Mouse (Mus musculus) layer of hippocampus, adult 9-10 months (tissue): ENCODE data around the gene Tbc1d22b.

Experiments used
- DNase-seq: peaks from one replicate; pipeline ENCODE4 v3.0.0; 2022; ENCODE audit warnings: low spot score

Gene Tbc1d22b

DNA sequence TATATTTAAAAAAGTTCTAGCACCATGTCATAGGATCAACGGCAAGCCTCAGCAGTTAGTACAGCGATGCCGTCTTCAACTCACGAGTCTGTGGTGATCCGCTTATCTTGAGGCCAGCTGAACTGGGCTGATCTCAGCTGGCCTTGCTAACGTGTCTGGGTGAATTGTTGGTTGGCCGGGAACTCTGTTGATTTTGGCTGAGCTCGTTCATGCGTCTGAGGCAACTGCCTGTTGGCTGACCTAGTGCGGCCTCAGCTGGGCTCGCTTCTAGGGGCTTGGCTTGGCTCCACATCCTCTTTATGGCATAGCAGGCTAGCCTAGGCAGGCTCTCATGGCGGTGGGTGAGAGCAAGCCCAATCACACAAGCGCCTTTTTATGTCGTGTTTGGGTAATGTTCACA is 8.2 kb upstream of the Tbc1d22b start:
- DNase-seq: no peak

DNA sequence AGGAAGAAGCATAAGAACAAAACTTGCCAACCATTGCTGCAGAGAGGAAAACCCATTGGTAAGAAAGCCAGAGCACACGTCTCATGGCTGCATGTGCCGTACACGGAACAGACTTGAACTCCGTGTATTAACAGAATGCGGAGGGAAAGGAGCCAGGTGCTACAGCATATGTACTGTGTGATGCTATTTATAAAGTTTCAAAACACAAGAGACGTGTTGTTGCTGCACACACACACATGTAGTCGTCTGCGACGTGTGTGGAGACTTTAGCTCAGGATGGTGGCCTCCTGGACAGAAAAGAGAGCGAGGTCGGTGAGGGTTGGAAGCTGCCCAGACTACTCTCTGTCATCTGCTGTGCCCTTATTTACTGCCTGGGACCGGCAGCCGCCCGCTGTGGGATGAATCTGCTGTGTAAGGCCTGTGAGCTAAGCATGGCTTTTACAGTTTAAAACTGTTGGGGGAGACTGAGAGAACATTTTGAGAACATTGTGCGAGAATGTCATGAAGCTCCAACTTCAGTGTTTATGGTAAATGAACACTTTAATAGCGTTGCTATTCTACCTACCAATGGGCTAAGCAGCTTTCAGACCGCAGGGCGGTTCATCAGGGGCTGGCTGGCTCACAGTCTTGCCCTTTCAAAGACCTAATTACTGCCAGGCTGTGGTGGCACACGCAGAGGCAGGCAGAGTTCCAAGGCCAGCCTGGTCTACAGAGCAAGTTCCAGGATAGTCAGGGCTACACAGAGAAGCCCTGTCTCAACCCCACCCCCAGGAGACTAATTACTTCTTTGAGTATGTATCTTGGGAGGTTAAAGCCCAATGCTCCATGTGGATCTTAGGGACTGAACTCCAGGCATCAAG is 6.5 kb upstream of the Tbc1d22b start:
- peak; percentile 18 for DNase-seq

DNA sequence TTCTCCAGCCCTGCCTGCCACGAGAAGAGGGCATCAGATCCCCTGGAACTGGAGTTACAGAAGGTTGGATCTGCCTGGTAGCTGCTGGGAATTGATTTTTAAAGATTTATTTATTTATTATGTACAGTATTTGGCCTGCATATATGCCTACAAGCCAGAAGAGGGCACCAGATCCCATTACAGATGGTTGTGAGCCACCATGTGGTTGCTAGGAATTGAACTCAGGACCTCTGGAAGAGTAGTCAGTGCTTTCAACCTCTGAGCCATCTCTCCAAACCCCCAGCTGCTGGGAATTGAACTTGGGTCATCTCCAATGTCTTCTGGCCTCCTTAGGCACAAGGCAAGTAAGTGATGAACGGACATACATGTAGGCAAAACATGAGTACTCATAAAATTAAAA is 5.5 kb upstream of the Tbc1d22b start:
- no peak for DNase-seq

DNA sequence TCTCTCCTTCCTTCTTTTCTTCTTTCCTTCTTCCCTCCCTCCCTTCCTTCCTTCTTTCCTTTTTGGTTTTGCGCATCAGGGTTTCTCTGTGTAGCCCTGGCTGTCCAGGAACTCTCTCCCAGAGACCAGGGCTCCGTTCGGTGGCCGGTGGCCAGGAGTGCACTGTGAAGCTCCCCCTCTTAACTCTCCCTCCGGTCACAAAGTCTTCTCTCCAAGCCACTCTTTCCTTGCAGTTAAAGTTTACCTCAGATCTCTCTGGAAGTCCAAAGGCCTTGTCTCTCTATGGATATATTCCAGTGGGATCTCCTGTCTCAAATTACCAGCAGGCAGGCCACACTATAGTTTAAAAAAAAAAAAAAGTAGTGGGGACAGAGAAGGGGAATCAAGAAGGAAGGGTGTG is 4.3 kb upstream of the Tbc1d22b start:
- no peak for DNase-seq

DNA sequence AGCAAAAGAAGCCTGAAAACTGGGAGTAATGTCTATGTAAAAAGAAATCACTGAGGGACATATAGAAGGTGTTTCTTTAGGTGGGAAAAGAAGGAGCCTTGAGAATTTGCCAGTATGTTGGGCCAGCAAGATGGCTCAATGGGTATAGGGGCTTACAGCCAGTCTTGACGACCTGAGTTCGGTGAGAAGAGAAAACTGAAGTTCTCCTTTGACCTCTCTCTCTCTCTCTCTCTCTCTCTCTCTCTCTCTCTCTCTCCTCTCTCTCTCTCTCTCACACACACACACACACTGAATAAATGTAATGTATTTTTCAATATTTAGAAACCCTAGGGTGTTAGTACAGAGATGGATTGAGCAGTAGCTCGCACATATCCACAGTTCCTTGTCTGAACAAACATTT is 1.1 kb upstream of the Tbc1d22b start:
- no peak for DNase-seq

DNA sequence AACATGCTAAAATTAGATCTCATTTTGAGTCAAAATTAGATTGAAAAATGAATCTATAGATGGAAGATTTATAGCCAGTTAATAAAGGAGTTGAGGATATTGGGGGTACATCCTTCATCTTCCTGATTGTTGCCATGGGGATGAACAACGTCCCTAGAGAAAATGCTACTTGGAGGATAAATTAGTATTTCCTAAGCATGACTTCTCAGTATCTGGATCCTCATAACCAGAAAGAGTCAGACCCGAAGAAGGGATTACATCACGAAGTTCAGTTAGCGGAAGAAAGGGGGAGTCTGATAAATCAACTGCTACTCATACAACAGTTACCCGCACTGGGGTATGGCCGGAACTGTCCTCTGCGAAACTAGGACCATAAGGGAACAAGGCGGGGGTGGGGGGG is 591 bp upstream of the Tbc1d22b start:
- no peak for DNase-seq

DNA sequence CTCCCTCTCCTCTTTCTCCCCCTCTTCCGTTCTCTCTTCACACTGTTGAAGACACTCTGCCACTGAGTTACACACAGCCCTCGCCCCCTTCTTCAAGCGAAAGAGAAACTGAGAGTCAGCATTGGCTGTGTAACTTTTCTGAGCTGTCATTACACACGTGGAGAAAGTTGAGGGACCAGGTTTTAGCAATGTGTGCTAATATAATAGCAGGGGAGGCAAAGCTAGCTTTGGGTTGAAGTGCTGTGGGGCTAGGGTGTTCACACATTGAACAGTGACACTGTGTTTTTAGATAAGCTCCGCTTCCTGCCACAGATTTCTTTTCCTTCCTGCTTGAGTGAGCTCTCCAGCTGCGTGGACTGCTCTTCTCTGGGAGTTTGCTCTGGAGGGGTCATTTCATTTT is 1.4 kb downstream of the Tbc1d22b start:
- DNase-seq: no peak

DNA sequence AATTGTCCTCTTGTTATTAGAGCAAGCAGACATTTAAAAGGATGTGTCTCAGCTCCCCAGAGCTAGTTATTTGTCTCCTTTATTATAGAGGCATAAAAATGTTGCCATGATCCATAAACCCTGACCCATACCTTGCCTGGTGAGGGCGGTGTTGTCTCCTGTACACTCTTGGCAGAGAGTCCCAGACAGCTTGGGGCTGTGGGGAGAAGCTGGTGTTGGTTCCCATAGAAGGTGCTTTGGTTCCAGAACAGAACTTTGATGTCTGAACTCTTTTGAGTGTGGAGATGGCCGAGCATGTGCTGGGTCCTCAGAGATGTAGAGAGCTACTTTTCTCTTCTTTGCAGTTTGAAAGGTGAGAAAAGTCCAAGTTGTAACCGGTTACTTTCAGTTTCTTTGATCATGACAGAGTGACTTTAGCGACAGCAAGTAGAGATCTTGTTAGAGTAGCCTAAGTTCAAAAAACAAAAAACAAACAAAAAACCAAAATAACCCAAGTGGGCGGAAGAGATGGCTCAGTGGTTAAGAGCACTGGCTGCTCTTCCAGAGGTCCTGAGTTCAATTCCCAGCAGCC is 2.7 kb downstream of the Tbc1d22b start, which contains the start of gene Tmem217:
TSS of gene Tmem217 (minus strand) at position 224 of the 571 bp plus-strand sequence.
- no peak for DNase-seq

DNA sequence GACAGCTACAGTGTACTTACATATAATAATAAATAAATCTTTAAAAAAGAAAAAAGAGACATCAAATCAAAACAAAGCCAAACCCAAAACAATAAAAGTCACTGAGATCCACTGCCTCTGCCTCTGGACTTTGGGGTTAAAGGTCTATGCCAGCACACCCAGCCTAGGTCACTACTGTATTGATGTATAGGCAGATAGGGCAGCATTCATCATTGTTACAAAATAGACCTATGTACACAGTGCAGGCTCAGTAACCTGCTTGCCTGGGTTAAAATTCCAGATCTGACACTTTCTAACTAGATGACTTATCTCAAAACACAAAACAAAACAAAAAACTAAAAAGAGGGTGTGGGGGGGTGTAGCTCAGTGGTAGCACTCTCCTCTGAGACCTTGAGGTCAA is 4.6 kb downstream of the Tbc1d22b start:
- DNase-seq: no peak

DNA sequence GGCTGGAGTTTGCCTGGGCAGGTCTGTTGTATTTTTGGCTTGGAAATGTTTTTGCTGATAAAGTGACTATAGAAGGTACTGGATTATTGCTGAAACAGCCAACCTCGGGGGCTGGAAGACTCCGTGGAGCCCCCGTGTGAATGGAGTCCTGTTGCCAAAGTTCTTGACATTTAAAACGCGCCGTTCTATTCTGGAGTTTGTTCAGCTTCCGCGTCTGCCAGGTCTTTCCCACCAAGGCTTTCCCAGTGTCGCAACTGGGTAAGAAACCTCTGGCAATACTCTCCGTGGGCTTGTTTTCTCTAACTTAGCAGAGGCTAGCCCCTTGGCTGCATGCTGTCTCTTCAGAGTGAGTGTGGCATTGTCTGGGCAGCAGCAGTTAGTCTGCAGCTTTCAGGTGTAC is 6.9 kb downstream of the Tbc1d22b start:
- DNase-seq: no peak

DNA sequence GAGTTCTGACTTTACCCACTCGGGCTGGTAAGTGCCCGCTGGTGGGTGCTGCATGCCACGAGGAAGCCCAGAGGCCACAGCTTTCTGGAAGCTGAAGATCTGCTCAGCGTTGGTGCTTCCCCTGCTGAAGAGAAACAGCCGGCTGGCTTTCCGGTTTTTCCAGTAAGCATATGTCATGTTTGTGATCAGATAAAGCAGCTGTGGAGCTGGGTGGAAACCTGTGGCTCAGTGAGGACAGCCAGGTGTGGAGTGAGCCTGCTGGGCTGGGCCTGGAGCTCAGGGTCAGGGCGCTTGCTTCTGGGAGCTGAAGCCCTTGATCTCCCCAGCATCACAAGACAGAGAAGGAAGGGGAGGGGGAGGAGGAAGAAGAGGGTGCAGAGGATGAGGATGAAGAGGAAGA is 7.3 kb downstream of the Tbc1d22b start:
- DNase-seq: no peak

DNA sequence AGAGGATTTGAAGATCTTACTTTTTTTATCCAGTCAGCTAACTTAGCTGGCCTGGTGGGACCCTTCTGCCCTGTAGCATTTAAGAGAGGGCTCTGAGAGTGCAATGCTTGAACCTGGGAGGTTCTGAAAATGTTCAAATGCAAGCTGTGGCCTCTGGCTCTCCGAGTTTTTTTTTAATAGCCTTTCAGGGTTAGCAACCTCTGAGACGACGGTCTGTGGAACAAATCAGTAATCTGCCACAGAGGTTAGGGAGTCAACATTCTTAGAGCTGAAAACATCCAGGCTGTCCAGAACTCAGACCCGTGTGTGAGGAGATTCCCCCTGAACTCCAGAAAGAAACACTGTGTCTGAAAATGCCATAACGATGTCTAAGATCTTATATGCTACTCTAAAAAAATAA is 8.9 kb downstream of the Tbc1d22b start:
- no peak for DNase-seq

DNA sequence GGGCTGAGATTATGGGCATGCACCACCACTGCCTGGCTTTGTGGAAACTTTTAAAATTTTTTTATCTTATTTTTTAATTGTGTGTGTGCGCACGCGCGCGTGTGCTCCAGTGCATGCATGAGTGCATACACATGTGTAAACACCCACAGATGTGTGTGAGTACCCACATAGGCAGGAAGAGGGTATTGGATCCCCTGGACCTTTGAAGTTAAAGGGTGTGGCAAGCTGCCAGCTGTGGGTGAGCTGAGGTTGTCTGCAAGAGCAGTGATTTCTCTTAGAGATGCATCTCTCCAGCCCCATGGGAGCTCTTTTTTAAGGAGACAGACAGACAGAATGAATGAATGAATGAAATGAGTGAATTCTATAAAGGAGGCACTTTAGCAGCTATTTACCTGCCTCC is 15.9 kb downstream of the Tbc1d22b start:
- DNase-seq: no peak

DNA sequence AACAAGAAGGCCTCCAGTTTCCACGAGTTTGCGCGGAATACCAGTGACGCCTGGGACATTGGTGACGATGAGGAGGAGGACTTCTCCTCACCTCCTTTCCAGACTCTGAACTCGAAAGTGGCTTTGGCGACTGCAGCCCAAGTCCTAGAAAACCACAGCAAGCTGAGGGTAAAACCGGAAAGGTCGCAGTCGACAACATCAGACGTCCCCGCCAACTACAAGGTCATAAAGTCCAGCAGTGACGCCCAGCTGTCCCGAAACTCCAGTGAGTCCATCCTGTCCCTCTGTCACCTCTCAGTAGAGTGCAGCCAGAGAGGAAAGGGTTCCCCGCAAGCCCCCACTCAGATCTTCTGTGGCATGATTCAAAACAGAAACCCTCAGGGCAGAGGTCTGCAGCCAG is 18.9 kb downstream of the Tbc1d22b start:
- no peak for DNase-seq

DNA sequence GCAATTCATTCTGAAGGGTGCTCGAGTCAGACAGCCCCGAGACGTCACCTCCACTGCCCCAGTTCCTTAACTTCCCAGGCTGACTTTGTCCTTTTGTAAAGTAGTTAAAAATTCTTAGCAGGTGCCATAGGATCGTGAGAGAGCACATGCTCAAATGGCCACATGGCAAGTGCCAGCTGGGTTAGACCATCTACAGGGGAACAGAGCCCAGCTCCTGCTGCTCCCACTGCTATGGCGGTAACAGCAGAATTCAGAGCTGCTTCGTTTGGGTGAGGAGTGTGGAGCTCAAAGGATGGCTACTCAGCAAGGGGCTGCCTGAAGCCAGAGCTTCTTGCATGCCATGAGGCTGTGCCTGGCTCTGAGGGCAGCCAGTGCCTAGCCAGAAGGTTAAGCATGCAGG is 20.2 kb downstream of the Tbc1d22b start:
- DNase-seq: no peak

DNA sequence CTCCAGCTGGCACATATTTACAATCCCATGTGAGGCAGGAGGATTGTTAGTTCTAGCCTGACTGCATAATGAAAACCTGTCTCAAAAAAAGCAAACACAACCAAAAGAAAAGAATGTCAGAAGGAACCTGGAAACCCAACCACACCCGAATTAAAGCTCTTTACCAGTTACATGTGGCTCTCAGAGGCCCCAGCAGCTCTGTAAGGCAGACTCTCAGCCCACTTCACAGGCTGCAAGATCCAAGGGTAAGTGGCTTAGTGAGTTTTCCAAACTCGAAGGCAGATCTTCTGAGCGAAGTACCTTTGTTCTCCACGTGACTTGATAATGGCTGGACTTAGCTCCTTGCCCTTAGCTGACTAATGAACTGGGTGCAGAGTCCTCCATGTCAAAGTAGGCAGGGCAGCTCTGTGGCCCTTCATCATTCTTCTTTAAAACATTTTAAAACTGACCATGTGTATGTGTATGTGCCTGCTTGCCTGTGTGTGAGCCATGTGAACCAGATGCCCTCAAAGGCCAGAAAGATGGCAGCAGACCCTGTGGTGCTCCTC is 30.1 kb downstream of the Tbc1d22b start:
- DNase-seq: no peak

DNA sequence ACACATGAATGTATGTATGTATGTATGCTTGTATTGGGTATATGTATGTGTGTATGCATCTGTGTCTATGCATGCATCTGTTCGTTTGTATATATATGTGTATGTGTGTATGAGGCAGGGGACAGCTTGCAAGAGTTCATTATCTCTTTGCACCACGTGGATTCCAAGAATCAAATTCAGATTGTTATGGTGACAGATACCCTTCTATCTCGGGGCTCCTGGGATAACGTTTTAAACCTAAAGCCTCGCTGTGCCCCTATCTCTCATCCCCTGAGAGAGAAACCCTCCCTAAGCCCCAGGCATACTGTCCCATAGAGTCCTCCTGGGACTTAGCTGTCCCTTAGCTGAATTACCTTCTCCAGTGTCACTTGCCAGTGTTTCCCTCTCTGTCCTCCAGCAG is 34.0 kb downstream of the Tbc1d22b start:
- DNase-seq: no peak

DNA sequence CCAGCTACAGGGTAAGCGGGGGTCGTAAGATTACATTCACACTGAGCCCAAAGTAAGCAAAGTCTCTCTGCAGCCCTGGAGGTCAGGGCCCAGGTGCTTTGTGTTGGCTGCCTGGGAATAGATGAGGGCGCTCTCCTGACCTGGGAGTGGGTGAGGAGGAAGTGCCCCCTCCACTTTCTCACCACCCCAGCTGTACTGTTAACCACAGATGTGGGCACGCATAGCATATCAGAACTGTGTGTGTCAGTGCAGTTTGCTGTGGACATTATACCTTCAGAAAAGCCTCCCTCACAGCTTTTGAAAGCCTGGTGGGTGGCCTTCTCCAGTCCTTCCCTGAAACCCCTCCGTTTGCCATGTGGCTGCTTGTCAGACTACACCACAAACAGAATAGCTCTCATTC is 34.7 kb downstream of the Tbc1d22b start:
- DNase-seq: no peak

DNA sequence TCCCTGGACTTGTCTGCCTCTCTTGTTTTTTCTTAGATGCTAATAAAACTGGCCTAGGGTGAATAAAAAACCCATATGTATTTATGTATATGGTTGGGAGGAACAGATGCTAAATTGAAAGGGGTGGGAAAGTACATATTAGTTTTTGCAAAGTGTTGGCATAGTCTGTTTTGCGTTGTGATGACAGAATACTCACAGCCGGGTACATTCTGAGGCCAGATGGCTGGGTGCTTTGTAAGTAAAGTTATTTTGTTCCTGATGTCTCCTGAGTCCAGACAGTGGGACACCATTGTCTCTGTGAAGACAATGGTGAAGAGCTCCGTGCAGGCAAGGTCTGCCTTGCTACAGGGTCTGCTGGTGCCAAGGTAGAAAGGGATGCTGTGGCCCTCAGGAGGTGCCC is 35.2 kb downstream of the Tbc1d22b start:
- no peak for DNase-seq

DNA sequence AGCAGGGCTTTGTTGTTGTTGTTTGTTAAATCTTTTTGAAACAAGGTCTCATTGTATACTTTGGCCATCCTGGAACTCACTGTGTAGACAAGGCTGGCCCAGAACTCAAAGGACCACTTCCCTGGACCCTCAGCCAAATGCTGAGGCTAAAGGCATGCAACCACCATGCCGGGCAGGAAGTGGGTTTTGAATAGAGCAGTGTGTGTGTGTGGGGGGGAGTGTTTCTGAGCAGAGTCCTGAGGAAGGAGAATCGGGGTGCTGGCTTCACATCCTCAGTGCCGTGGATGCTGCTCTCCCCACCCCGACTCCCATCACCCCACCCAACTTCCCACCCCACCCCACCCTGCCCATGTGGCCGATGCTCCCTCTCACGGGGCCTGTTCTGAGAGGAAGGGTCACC is 35.9 kb downstream of the Tbc1d22b start:
- DNase-seq: no peak

DNA sequence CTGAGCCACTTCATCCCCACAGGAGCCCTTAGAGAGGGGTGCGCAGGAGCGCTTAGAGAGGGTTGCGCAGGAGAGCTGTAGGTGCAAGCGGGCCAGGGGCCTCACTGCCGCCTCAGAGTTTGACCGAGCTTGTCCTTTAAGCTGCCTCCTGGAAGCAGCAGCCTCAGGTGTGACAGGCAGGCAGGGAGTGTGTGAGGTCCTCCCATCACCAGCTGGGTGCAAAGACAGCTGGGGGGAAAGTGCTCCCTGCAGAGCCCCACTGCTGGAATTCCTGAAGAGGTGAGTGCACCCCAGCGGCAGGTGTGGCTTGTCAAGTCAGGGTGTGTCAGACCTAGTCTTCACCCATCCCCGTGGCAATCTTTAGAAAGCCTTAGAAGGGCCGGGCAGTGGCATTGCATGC is 37.3 kb downstream of the Tbc1d22b start:
- no peak for DNase-seq

DNA sequence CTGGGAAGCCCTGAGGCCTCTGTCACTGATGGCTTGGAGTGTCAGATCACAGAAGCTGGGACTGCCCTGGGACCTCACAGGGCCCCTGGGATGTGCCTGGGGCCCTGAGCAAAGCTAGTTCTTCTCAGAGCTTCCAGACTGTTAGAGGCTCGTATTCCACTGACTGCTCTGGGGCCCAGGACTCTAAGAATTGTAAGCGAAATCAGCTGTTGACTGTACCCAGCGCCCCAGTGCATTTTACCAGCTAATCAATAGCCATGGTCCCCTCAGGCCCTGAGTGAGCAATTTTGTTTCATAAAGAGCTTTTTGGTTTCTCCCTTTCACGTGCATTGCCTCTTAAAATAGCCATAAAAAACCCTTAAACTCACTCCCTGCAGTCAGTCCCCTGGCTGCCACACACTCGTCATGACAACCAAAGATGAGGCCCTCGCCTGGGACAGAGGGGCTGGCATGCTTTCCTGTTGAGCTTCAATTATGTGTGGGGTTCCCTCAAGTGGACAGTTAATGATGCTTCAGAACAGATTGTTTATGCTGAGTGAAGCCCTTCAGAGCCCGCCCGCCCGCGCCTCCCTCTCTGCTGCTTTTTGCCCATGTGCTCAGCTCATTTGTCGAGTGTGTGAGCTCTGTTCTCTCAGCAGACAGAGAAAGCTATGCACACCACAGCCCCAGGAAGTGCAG is 39.8 kb downstream of the Tbc1d22b start:
- DNase-seq: no peak
